Mouse (Mus musculus): ENCODE measurements around the gene Atf5.

The Atf5 gene

GRCm38 (mm10) chr7:44770046-44770578 is 46.3 kb downstream of the Atf5 start:
- DNase-seq (ENCODE audit: low spot score), result peak; percentile 72

GRCm38 (mm10) chr7:44768129-44768528 is 48.3 kb downstream of the Atf5 start:
- no peak for DNase-seq (ENCODE audit: low spot score)

Measured in urinary bladder, postnatal 14 days (tissue).